Mouse (Mus musculus) embryonic facial prominence, embryonic 11.5 days (tissue): ENCODE measurements at regions not wholly inside any gene's neighbourhood (a gene's known extent, or its start where the extent isn't known, plus 50 kb on each side); places are given as distances from the start of the nearest gene placed in this dataset.

Experiments used
- ATAC-seq: fragments of 200-750 bp; cut with Nextera tagmentation; replicated peaks from 2 replicates; pipeline ENCODE4 v1.8.0; 2017; ENCODE audit warnings: low read depth; ENCODE audit not compliant: insufficient number of reproducible peaks, low FRiP score, low TSS enrichment
- DNase-seq: peaks from one replicate; pipeline ENCODE4 v3.0.0-alpha.2; 2015; ENCODE audit warnings: low spot score
- H3K27ac ChIP-seq: fragments of 300-500 bp; sonication (generic); replicated peaks from 2 replicates; pipeline ENCODE4 v1.5.1; 2014; ENCODE audit warnings: mild to moderate bottlenecking, low read depth, low read length, control low read depth
- H3K27me3 ChIP-seq: fragments of 300-500 bp; sonication (generic); 2 replicates; pipeline ENCODE4 v1.6.1; 2014; ENCODE audit warnings: mild to moderate bottlenecking, low read length, moderate library complexity, mixed read lengths; ENCODE audit not compliant: control insufficient read depth, insufficient read depth
- H3K36me3 ChIP-seq: fragments of 300-500 bp; sonication (generic); replicated peaks from 2 replicates; pipeline ENCODE4 v1.6.1; 2014; ENCODE audit warnings: low read depth, mild to moderate bottlenecking, low read length, moderate library complexity, mixed read lengths; ENCODE audit not compliant: control insufficient read depth, insufficient read depth
- H3K4me1 ChIP-seq: fragments of 300-500 bp; sonication (generic); 2 replicates; pipeline ENCODE4 v1.6.1; 2014; ENCODE audit warnings: low read length, mixed read lengths; ENCODE audit not compliant: control insufficient read depth, insufficient read depth
- H3K4me2 ChIP-seq: fragments of 300-500 bp; sonication (generic); 2 replicates; pipeline ENCODE4 v1.6.1; 2014; ENCODE audit warnings: low read depth, mild to moderate bottlenecking, control low read depth, low read length, moderate library complexity
- H3K4me3 ChIP-seq: fragments of 300-500 bp; sonication (generic); 2 replicates; pipeline ENCODE4 v1.5.1; 2014; ENCODE audit warnings: low read depth, low read length, control low read depth
- H3K9ac ChIP-seq: fragments of 300-500 bp; sonication (generic); replicated peaks from 2 replicates; pipeline ENCODE4 v1.6.1; 2014; ENCODE audit warnings: mild to moderate bottlenecking, control low read depth, low read length
- H3K9me3 ChIP-seq: fragments of 300-500 bp; sonication (generic); replicated peaks from 2 replicates; pipeline ENCODE4 v1.6.1; 2016; ENCODE audit warnings: mild to moderate bottlenecking, low read length, inconsistent platforms, mixed read lengths; ENCODE audit not compliant: control insufficient read depth
- WGBS: fragments of 180-500 bp; shearing (Covaris S2); extraction: QIAGEN DNeasy Blood & Tissue Kit; methylation state at CpG from one replicate; pipeline ENCODE4 v1.1.7; 2014; 5-methylcytosine and 5-hydroxymethylcytosine counted together

- Histone ChIP-seq H3K27me3 (no peaks in the 10 kb centered on the region), H3K27ac (no peak overlapping the region), H3K36me3 (no peaks in the 10 kb centered on the region), H3K4me1 (no peaks in the 10 kb centered on the region), H3K4me2 (no peak overlapping the region), H3K9ac (no peak overlapping the region), H3K9me3 (no peaks in the 10 kb centered on the region), H3K4me3 (no peak overlapping the region)
- 40% methylated on average over 4 of the region's 4 CpGs for WGBS
- DNase-seq (peak; percentile 4), ATAC-seq (no peak)
These were observed 823.3 kb upstream of the Lrrc4c start for GRCm38 (mm10) chr2:95494698-95495088.

GRCm38 (mm10) chr2:95511286-95511685 lies 806.7 kb upstream of the Lrrc4c start:
- Histone ChIP-seq H3K9me3 (no peaks in the 10 kb centered on the region), H3K36me3 (no peaks in the 10 kb centered on the region), H3K27ac (no peak overlapping the region), H3K4me2 (no peak overlapping the region), H3K27me3 (no peaks in the 10 kb centered on the region), H3K4me1 (no peaks in the 10 kb centered on the region), H3K4me3 (no peak overlapping the region), H3K9ac (no peak overlapping the region)
- no peak for ATAC-seq
- no peak for DNase-seq

GRCm38 (mm10) chr2:95521624-95522023 lies 796.3 kb upstream of the Lrrc4c start:
- Histone ChIP-seq H3K4me3 (no peak overlapping the region), H3K36me3 (no peaks in the 10 kb centered on the region), H3K4me1 (no peaks in the 10 kb centered on the region), H3K9me3 (no peaks in the 10 kb centered on the region), H3K4me2 (no peak overlapping the region), H3K27ac (no peak overlapping the region), H3K9ac (no peak overlapping the region), H3K27me3 (no peaks in the 10 kb centered on the region)
- DNase-seq = no peak
- ATAC-seq = no peak

GRCm38 (mm10) chr2:95524590-95525266 lies 793.2 kb upstream of the Lrrc4c start:
- H3K4me1 ChIP-seq = no peaks in the 10 kb centered on the region
- no peak for DNase-seq
- no peaks in the 10 kb centered on the region for H3K36me3 ChIP-seq
- H3K4me2 ChIP-seq = no peak overlapping the region
- H3K9me3 ChIP-seq = no peaks in the 10 kb centered on the region
- ATAC-seq = no peak
- 53% methylated on average over 4 of the region's 4 CpGs for WGBS
- H3K27ac ChIP-seq = no peak overlapping the region
- no peaks in the 10 kb centered on the region for H3K27me3 ChIP-seq
- no peak overlapping the region for H3K4me3 ChIP-seq
- H3K9ac ChIP-seq = no peak overlapping the region

- no peaks in the 10 kb centered on the region for H3K9me3 ChIP-seq
- WGBS = 90% methylated on average over 2 of the region's 2 CpGs
- no peak overlapping the region for H3K4me2 ChIP-seq
- H3K27me3 ChIP-seq = no peaks in the 10 kb centered on the region
- H3K9ac ChIP-seq = no peak overlapping the region
- H3K27ac ChIP-seq = no peak overlapping the region
- ATAC-seq (no peak), DNase-seq (no peak)
- no peak overlapping the region for H3K4me3 ChIP-seq
- H3K4me1 ChIP-seq = no peaks in the 10 kb centered on the region
- no peaks in the 10 kb centered on the region for H3K36me3 ChIP-seq
These were observed 753.9 kb upstream of the Lrrc4c start for GRCm38 (mm10) chr2:95564089-95564488.

GRCm38 (mm10) chr2:95575882-95576281 lies 742.1 kb upstream of the Lrrc4c start:
- no peak overlapping the region for H3K27ac ChIP-seq
- no peak overlapping the region for H3K9ac ChIP-seq
- 93% methylated on average over 3 of the region's 3 CpGs for WGBS
- DNase-seq (no peak), ATAC-seq (no peak)
- H3K27me3 ChIP-seq = no peaks in the 10 kb centered on the region
- H3K36me3 ChIP-seq = no peaks in the 10 kb centered on the region
- no peaks in the 10 kb centered on the region for H3K4me1 ChIP-seq
- no peak overlapping the region for H3K4me3 ChIP-seq
- H3K9me3 ChIP-seq = no peaks in the 10 kb centered on the region
- no peak overlapping the region for H3K4me2 ChIP-seq

- Histone ChIP-seq H3K4me3 (no peak overlapping the region), H3K9ac (no peak overlapping the region), H3K4me2 (no peak overlapping the region), H3K9me3 (no peaks in the 10 kb centered on the region), H3K36me3 (no peaks in the 10 kb centered on the region), H3K27ac (no peak overlapping the region), H3K27me3 (no peaks in the 10 kb centered on the region), H3K4me1 (no peaks in the 10 kb centered on the region)
- ATAC-seq = no peak
- WGBS = 80% methylated on average over 1 of the region's 1 CpGs
- no peak for DNase-seq
These were observed 738.8 kb upstream of the Lrrc4c start for GRCm38 (mm10) chr2:95579201-95579600.

- no peak overlapping the region for H3K4me2 ChIP-seq
- ATAC-seq = no peak
- no peaks in the 10 kb centered on the region for H3K4me1 ChIP-seq
- no peak overlapping the region for H3K9ac ChIP-seq
- H3K9me3 ChIP-seq = no peaks in the 10 kb centered on the region
- no peaks in the 10 kb centered on the region for H3K36me3 ChIP-seq
- H3K27me3 ChIP-seq = no peaks in the 10 kb centered on the region
- no peak overlapping the region for H3K4me3 ChIP-seq
- H3K27ac ChIP-seq = no peak overlapping the region
- no peak for DNase-seq
These were observed 732.0 kb upstream of the Lrrc4c start for GRCm38 (mm10) chr2:95586002-95586401.
